Mouse (Mus musculus) liver, adult (tissue): Measurements from ENCODE around the gene Atp6v0d1.

Experiments
- GATA4 ChIP-seq: IDR thresholded peaks from 2 replicates; pipeline ENCODE4 v1.6.1; 2014; ENCODE audit warnings: mild to moderate bottlenecking, low read length; ENCODE audit not compliant: insufficient replicate concordance

Gene Atp6v0d1

GRCm38 (mm10) chr8:105522890-105523289 lies 43.0 kb downstream of the Atp6v0d1 start:
- TF ChIP-seq GATA4: no peak

- TF ChIP-seq GATA4: no peak
Measured at GRCm38 (mm10) chr8:105521995-105522769, 43.7 kb downstream of the Atp6v0d1 start.

GRCm38 (mm10) chr8:105521061-105521460 lies 44.8 kb downstream of the Atp6v0d1 start:
- TF ChIP-seq GATA4: no peak

GRCm38 (mm10) chr8:105520521-105520920 lies 45.3 kb downstream of the Atp6v0d1 start:
- TF ChIP-seq GATA4: no peak

- no peak for TF ChIP-seq GATA4
Measured at GRCm38 (mm10) chr8:105519591-105519990, 46.3 kb downstream of the Atp6v0d1 start.

GRCm38 (mm10) chr8:105518436-105519313 lies 47.2 kb downstream of the Atp6v0d1 start, which contains the start of gene Hsd11b2:
Gene Hsd11b2 (plus strand): TSS chr8:105518755.
- no peak for TF ChIP-seq GATA4

- no peak for TF ChIP-seq GATA4
Measured at GRCm38 (mm10) chr8:105517346-105517745, 48.5 kb downstream of the Atp6v0d1 start.

GRCm38 (mm10) chr8:105516018-105516645 lies 49.7 kb downstream of the Atp6v0d1 start:
- no peak for TF ChIP-seq GATA4

- no peak for TF ChIP-seq GATA4
Measured at GRCm38 (mm10) chr8:105514656-105515055, 51.2 kb downstream of the Atp6v0d1 start.

GRCm38 (mm10) chr8:105514194-105514593 lies 51.7 kb downstream of the Atp6v0d1 start:
- TF ChIP-seq GATA4: no peak

GRCm38 (mm10) chr8:105509997-105510735 lies 55.7 kb downstream of the Atp6v0d1 start:
- no peak for TF ChIP-seq GATA4

GRCm38 (mm10) chr8:105508758-105509157 lies 57.1 kb downstream of the Atp6v0d1 start:
- TF ChIP-seq GATA4: no peak

GRCm38 (mm10) chr8:105506977-105507376 lies 58.9 kb downstream of the Atp6v0d1 start:
- no peak for TF ChIP-seq GATA4

GRCm38 (mm10) chr8:105504617-105505016 lies 61.2 kb downstream of the Atp6v0d1 start:
- no peak for TF ChIP-seq GATA4

GRCm38 (mm10) chr8:105499787-105500186 lies 66.1 kb downstream of the Atp6v0d1 start:
- TF ChIP-seq GATA4: no peak
